Mouse (Mus musculus): ENCODE measurements around the gene Kctd19. TPM values are rescaled to one million over a fixed set of nuclear protein-coding genes. Genes with fewer than 3 reads are reported as not detected.

Kctd19 gene
- polyA plus RNA-seq, 1 experiment from 2014 or later, result not detected

- H3K4me2 ChIP-seq (replicated peaks; ENCODE audit: low read depth, low read length), result no peak overlapping the region
- WGBS, result 24% methylated on average over 4 of the region's 4 CpGs
- no peak overlapping the region for H3K27ac ChIP-seq (ENCODE audit: low read depth, low read length)
- H3K36me3 ChIP-seq (ENCODE audit: control insufficient read depth, insufficient read depth, low read length), result no peaks in the 10 kb centered on the region
- no peak overlapping the region for H3K9ac ChIP-seq (ENCODE audit: low read depth, low read length)
- H3K9me3 ChIP-seq (ENCODE audit: control insufficient read depth, low read length), result no peaks in the 10 kb centered on the region
- no peaks in the 10 kb centered on the region for H3K27me3 ChIP-seq (ENCODE audit: control insufficient read depth, insufficient read depth, low read length)
- no peak overlapping the region for H3K4me3 ChIP-seq (ENCODE audit: low read length)
- no peaks in the 10 kb centered on the region for H3K4me1 ChIP-seq (ENCODE audit: control insufficient read depth, insufficient read depth, low read length)
- ATAC-seq (ENCODE audit: low FRiP score, low TSS enrichment), result 0 out of 2 replicates have a peak, but pooled peaks have one; percentile 28
Measured at GRCm38 (mm10) chr8:105446127-105446552, 32.8 kb upstream of the Kctd19 start.

DNA sequence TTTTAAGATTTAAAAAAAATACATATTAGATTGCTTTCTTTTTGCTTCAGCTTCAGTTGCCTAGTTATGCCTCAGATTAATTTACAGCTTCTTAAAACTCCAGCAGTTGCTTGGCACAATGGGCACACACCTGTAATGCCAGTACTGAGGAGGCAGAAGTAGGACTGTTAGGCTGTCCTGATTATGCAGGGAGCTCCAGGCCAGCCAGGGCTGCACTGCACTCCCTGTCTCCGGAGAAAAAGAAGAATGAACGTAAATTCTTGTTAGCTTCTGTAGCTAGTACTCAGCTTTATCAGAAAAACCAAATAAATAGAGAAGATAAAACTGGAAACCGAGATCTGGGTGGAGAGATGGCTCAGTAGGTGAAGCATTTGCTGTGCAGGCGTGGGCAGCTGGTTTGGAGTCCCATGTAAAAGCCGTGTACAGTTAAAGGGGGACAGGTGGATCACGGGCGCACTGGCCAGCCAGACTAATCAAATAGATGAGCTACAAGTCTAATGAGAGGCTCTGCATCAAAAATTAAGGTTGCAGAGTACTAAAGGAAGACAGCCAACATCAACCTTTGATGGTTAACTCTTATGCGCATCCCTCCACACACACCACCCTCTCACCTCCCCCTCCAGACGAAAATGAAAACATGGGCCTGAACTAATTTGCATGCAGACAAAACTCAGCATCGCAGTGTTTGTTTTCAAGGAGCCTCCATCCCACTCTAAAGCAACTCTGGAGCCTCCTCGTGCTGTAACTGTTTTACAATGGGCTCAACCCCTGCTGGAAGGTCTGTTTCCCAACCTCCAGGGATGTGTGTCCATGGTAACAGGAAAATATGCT lies 32.2 kb upstream of the Kctd19 start:
- Histone ChIP-seq H3K27me3 (ENCODE audit: control insufficient read depth, insufficient read depth, low read length) (no peaks in the 10 kb centered on the region), H3K9ac (ENCODE audit: low read depth, low read length) (no peak overlapping the region), H3K4me1 (ENCODE audit: control insufficient read depth, insufficient read depth, low read length) (no peaks in the 10 kb centered on the region), H3K36me3 (ENCODE audit: control insufficient read depth, insufficient read depth, low read length) (no peaks in the 10 kb centered on the region), H3K9me3 (ENCODE audit: control insufficient read depth, low read length) (no peaks in the 10 kb centered on the region), H3K4me2 (replicated peaks; ENCODE audit: low read depth, low read length) (no peak overlapping the region), H3K27ac (ENCODE audit: low read depth, low read length) (0 out of 2 replicates have a peak overlapping the region, but pooled peaks have one; percentile 6), H3K4me3 (ENCODE audit: low read length) (no peak overlapping the region)
- 43% methylated on average over 11 of the region's 11 CpGs for WGBS
- peak; percentile 73; the same call in 1 of the 2 replicates for ATAC-seq (ENCODE audit: low FRiP score, low TSS enrichment)

DNA sequence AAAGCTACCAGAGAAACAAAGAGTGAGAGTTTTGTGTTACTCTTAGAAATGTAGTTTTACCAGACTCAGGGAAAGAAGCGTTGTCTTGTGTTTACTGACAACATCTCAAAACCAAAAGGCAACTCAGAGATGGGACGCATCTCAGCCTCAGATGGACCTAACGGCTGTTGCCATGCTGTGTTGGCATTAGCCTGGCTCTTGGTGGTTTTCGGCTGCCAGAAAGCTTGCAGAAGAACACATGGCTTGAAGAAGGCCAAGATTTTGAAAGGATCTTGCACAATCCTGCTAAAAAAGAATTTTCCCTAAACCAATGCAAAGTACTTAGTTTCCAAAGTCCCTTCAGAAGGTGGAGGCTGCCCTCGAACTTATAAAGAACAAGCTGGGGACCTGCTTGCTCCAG lies 29.4 kb upstream of the Kctd19 start:
- no peak overlapping the region for H3K4me2 ChIP-seq (replicated peaks; ENCODE audit: low read depth, low read length)
- WGBS, result 85% methylated on average over 5 of the region's 5 CpGs
- no peaks in the 10 kb centered on the region for H3K9me3 ChIP-seq (ENCODE audit: control insufficient read depth, low read length)
- no peak for ATAC-seq (ENCODE audit: low FRiP score, low TSS enrichment)
- no peaks in the 10 kb centered on the region for H3K27me3 ChIP-seq (ENCODE audit: control insufficient read depth, insufficient read depth, low read length)
- H3K27ac ChIP-seq (ENCODE audit: low read depth, low read length), result no peak overlapping the region
- H3K4me1 ChIP-seq (ENCODE audit: control insufficient read depth, insufficient read depth, low read length), result no peaks in the 10 kb centered on the region
- no peaks in the 10 kb centered on the region for H3K36me3 ChIP-seq (ENCODE audit: control insufficient read depth, insufficient read depth, low read length)
- no peak overlapping the region for H3K9ac ChIP-seq (ENCODE audit: low read depth, low read length)
- no peak overlapping the region for H3K4me3 ChIP-seq (ENCODE audit: low read length)

GRCm38 (mm10) chr8:105441433-105441832 lies 28.1 kb upstream of the Kctd19 start:
- Histone ChIP-seq H3K9me3 (ENCODE audit: control insufficient read depth, low read length) (no peaks in the 10 kb centered on the region), H3K4me2 (replicated peaks; ENCODE audit: low read depth, low read length) (no peak overlapping the region), H3K4me1 (ENCODE audit: control insufficient read depth, insufficient read depth, low read length) (no peaks in the 10 kb centered on the region), H3K4me3 (ENCODE audit: low read length) (no peak overlapping the region), H3K27me3 (ENCODE audit: control insufficient read depth, insufficient read depth, low read length) (no peaks in the 10 kb centered on the region), H3K27ac (ENCODE audit: low read depth, low read length) (no peak overlapping the region), H3K9ac (ENCODE audit: low read depth, low read length) (no peak overlapping the region), H3K36me3 (ENCODE audit: control insufficient read depth, insufficient read depth, low read length) (no peaks in the 10 kb centered on the region)
- ATAC-seq (ENCODE audit: low FRiP score, low TSS enrichment), result no peak
- WGBS, result 14% methylated on average over 6 of the region's 6 CpGs

- no peaks in the 10 kb centered on the region for H3K9me3 ChIP-seq (ENCODE audit: control insufficient read depth, low read length)
- H3K27ac ChIP-seq (ENCODE audit: low read depth, low read length), result no peak overlapping the region
- H3K4me3 ChIP-seq (ENCODE audit: low read length), result no peak overlapping the region
- no peaks in the 10 kb centered on the region for H3K27me3 ChIP-seq (ENCODE audit: control insufficient read depth, insufficient read depth, low read length)
- 48% methylated on average over 5 of the region's 5 CpGs for WGBS
- ATAC-seq (ENCODE audit: low FRiP score, low TSS enrichment), result no peak
- no peak overlapping the region for H3K9ac ChIP-seq (ENCODE audit: low read depth, low read length)
- no peaks in the 10 kb centered on the region for H3K4me1 ChIP-seq (ENCODE audit: control insufficient read depth, insufficient read depth, low read length)
- no peaks in the 10 kb centered on the region for H3K36me3 ChIP-seq (ENCODE audit: control insufficient read depth, insufficient read depth, low read length)
- no peak overlapping the region for H3K4me2 ChIP-seq (replicated peaks; ENCODE audit: low read depth, low read length)
Measured at GRCm38 (mm10) chr8:105438865-105439264, 25.6 kb upstream of the Kctd19 start.

GRCm38 (mm10) chr8:105437078-105437748 lies 23.9 kb upstream of the Kctd19 start:
- no peak overlapping the region for H3K4me2 ChIP-seq (replicated peaks; ENCODE audit: low read depth, low read length)
- WGBS, result 81% methylated on average over 5 of the region's 5 CpGs
- H3K4me3 ChIP-seq (ENCODE audit: low read length), result no peak overlapping the region
- no peaks in the 10 kb centered on the region for H3K9me3 ChIP-seq (ENCODE audit: control insufficient read depth, low read length)
- H3K4me1 ChIP-seq (ENCODE audit: control insufficient read depth, insufficient read depth, low read length), result no peaks in the 10 kb centered on the region
- ATAC-seq (ENCODE audit: low FRiP score, low TSS enrichment), result no peak
- H3K36me3 ChIP-seq (ENCODE audit: control insufficient read depth, insufficient read depth, low read length), result no peaks in the 10 kb centered on the region
- no peaks in the 10 kb centered on the region for H3K27me3 ChIP-seq (ENCODE audit: control insufficient read depth, insufficient read depth, low read length)
- no peak overlapping the region for H3K27ac ChIP-seq (ENCODE audit: low read depth, low read length)
- H3K9ac ChIP-seq (ENCODE audit: low read depth, low read length), result no peak overlapping the region

DNA sequence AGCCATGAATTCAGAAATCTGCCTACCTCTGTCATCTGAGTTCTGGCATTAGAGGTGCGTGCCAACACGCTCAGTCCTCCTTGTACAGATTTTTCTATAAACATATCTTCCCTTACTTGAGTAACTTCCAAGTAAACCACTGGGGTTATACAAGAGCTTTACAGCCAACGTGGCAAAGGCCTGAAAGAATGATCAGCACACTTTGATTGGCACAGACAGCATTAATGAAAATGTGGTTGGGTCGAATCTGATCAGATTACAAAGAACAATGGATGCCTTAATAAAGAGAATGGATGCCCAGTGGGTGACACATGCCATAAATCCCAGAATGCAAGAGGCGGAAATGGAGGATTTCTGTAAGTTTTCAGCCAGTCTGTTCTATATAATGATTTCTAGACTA lies 22.9 kb upstream of the Kctd19 start:
- H3K27me3 ChIP-seq (ENCODE audit: control insufficient read depth, insufficient read depth, low read length), result no peaks in the 10 kb centered on the region
- no peaks in the 10 kb centered on the region for H3K36me3 ChIP-seq (ENCODE audit: control insufficient read depth, insufficient read depth, low read length)
- no peaks in the 10 kb centered on the region for H3K9me3 ChIP-seq (ENCODE audit: control insufficient read depth, low read length)
- ATAC-seq (ENCODE audit: low FRiP score, low TSS enrichment), result no peak
- no peak overlapping the region for H3K4me3 ChIP-seq (ENCODE audit: low read length)
- no peak overlapping the region for H3K4me2 ChIP-seq (replicated peaks; ENCODE audit: low read depth, low read length)
- no peak overlapping the region for H3K9ac ChIP-seq (ENCODE audit: low read depth, low read length)
- H3K4me1 ChIP-seq (ENCODE audit: control insufficient read depth, insufficient read depth, low read length), result no peaks in the 10 kb centered on the region
- no peak overlapping the region for H3K27ac ChIP-seq (ENCODE audit: low read depth, low read length)
- WGBS, result 75% methylated on average over 5 of the region's 5 CpGs

DNA sequence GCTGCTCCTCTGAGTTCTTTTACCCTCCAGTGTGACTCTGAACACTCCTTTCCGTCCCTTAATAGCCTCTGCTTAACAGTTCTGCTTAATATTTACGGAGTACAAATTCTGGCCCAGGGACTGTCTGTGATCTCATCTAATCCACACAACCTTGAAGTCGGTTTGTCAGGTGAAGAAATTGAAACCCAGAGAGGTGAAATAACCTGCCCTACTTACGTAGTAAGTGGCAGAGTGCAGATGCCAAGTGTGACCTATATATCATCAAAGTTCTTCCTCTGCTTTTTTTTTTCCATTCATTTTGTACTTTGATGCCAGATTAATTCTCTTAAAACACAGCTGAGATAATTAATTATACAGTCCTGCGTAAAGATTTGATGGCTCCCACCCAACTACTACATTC lies 20.8 kb upstream of the Kctd19 start:
- Histone ChIP-seq H3K27me3 (ENCODE audit: control insufficient read depth, insufficient read depth, low read length) (no peaks in the 10 kb centered on the region), H3K9ac (ENCODE audit: low read depth, low read length) (no peak overlapping the region), H3K4me1 (ENCODE audit: control insufficient read depth, insufficient read depth, low read length) (no peaks in the 10 kb centered on the region), H3K9me3 (ENCODE audit: control insufficient read depth, low read length) (no peaks in the 10 kb centered on the region), H3K4me3 (ENCODE audit: low read length) (no peak overlapping the region), H3K36me3 (ENCODE audit: control insufficient read depth, insufficient read depth, low read length) (no peaks in the 10 kb centered on the region), H3K4me2 (replicated peaks; ENCODE audit: low read depth, low read length) (no peak overlapping the region), H3K27ac (ENCODE audit: low read depth, low read length) (no peak overlapping the region)
- 44% methylated on average over 5 of the region's 5 CpGs for WGBS
- no peak for ATAC-seq (ENCODE audit: low FRiP score, low TSS enrichment)

- ATAC-seq (ENCODE audit: low FRiP score, low TSS enrichment), result no peak
- H3K27me3 ChIP-seq (ENCODE audit: control insufficient read depth, insufficient read depth, low read length), result no peaks in the 10 kb centered on the region
- 57% methylated on average over 5 of the region's 5 CpGs for WGBS
- no peak overlapping the region for H3K4me3 ChIP-seq (ENCODE audit: low read length)
- no peaks in the 10 kb centered on the region for H3K4me1 ChIP-seq (ENCODE audit: control insufficient read depth, insufficient read depth, low read length)
- H3K9ac ChIP-seq (ENCODE audit: low read depth, low read length), result no peak overlapping the region
- no peaks in the 10 kb centered on the region for H3K9me3 ChIP-seq (ENCODE audit: control insufficient read depth, low read length)
- no peaks in the 10 kb centered on the region for H3K36me3 ChIP-seq (ENCODE audit: control insufficient read depth, insufficient read depth, low read length)
- no peak overlapping the region for H3K27ac ChIP-seq (ENCODE audit: low read depth, low read length)
- H3K4me2 ChIP-seq (replicated peaks; ENCODE audit: low read depth, low read length), result no peak overlapping the region
Measured at GRCm38 (mm10) chr8:105433511-105433910, 20.2 kb upstream of the Kctd19 start.

Measured in kidney, embryonic 14.5 days (tissue).